8 mouse cellular contexts compared by ENCODE assay signal in the genomic region with DNA sequence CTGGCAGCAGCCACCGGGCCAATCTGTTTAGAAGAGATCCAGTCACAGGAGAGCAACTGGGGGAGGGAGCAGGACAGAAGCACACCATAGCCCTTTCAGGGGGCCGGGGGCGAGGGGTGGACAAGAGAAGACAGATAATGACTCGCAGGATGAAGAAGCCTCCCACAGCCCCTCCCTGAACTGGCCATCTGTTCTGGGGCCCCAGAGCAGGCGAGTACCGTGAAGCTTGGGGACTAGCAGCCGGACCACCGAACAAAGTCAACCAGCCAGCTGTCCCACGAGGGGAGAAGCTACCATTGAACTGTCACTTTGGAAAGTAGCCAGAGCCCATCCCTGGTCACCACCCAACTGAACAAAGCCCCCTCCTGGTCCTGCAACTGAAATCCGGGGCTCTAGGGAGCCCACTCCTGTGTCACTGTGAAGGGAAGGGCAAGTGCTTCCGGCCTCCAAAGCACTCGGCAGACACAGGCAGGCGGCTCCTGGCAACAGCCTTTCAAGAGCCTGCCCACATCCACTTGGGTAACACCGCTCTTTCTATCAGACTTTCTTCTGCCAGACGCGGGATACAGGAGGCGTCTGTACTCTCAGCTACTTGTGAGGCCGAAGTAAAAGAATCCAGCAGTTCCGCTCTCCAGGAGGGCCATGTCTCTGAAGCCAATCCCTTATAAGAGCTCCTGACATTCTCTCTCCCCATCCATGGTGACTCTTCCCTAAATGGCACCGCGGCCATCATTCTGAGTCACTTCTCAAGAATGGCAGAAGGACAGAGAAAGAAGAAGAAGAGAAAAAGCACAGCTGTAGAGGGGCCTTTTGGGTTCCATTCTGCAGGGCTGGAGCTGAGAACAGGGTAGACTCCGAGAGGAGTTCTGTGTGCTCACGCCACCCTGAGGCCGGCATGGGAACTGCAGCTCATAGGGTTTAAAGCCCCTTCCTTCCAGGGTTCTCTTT. TPM values are rescaled to one million over a fixed set of nuclear protein-coding genes. Genes with fewer than 3 reads are reported as not detected.
DNase-seq lines count a peak whose midpoint lies in the region; ATAC-seq and TF ChIP-seq lines count a peak whose summit lies in the region.

No protein-coding gene starts in this region.

- TF ChIP-seq CTCF in cerebellum, adult 2 months (IDR thresholded peaks at IDR 0.05; ENCODE audit: borderline replicate concordance, insufficient read depth, low read depth, low read length) = peak; percentile 67
- peak; percentile 62; the same call in 1 of the 2 replicates for TF ChIP-seq CTCF in small intestine, adult 2 months (IDR thresholded peaks at IDR 0.05; ENCODE audit: extremely low read depth, insufficient read length, insufficient replicate concordance, low read depth, low read length)

- intact Hi-C loops in left cerebral cortex, postnatal 25 days (cut with DNase I) = loop anchor here (2.0 to 5.0 kb wide), 5 partner anchors 47 to 435 kb away; no protein-coding TSS in a partner anchor

- no peaks in the 10 kb centered on the region for H3K4me1 ChIP-seq in cerebellum, adult 2 months (ENCODE audit: control insufficient read depth, insufficient read depth, low read length)
- H3K4me1 ChIP-seq in forebrain, embryonic 14.5 days (ENCODE audit: control insufficient read depth, insufficient read depth, low read length) = 0 out of 2 replicates have a peak, but pooled peaks cover 8% of the 10 kb centered on the region
- peaks cover 9% of the 10 kb centered on the region for H3K4me1 ChIP-seq in hindbrain, embryonic 15.5 days (replicated peaks)
- H3K4me1 ChIP-seq in small intestine, adult 2 months (ENCODE audit: control insufficient read depth, insufficient read depth, insufficient read length, low read length) = no peaks in the 10 kb centered on the region

- TF ChIP-seq POLR2A in cerebellum, adult 2 months (IDR thresholded peaks at IDR 0.05; ENCODE audit: borderline replicate concordance, insufficient read depth, low read length) = no peak
- TF ChIP-seq POLR2A in small intestine, adult 2 months (IDR thresholded peaks at IDR 0.05; ENCODE audit: low read depth, low read length) = no peak

- no peaks in the 10 kb centered on the region for H3K36me3 ChIP-seq in forebrain, embryonic 14.5 days (ENCODE audit: control insufficient read depth, insufficient read depth, low read length)
- H3K36me3 ChIP-seq in hindbrain, embryonic 15.5 days = no peaks in the 10 kb centered on the region
- no peaks in the 10 kb centered on the region for H3K36me3 ChIP-seq in small intestine, adult 2 months (ENCODE audit: control insufficient read depth, insufficient read depth, low read length)

- no peak overlapping the region for H3K4me2 ChIP-seq in forebrain, embryonic 14.5 days (ENCODE audit: low read length)
- H3K4me2 ChIP-seq in hindbrain, embryonic 15.5 days = peak overlapping the region; percentile 30

- no peak overlapping the region; the same call in 1 of the 2 replicates for H3K9ac ChIP-seq in forebrain, embryonic 14.5 days (ENCODE audit: low read length)
- 0 out of 2 replicates have a peak overlapping the region, but pooled peaks have one; percentile 16 for H3K9ac ChIP-seq in hindbrain, embryonic 15.5 days

- H3K9me3 ChIP-seq in forebrain, embryonic 14.5 days (replicated peaks; ENCODE audit: control insufficient read depth, low read length) = no peaks in the 10 kb centered on the region
- no peaks in the 10 kb centered on the region for H3K9me3 ChIP-seq in hindbrain, embryonic 15.5 days

- H3K27me3 ChIP-seq in cerebellum, adult 2 months (ENCODE audit: control insufficient read depth, insufficient read depth, low read length) = no peaks in the 10 kb centered on the region
- H3K27me3 ChIP-seq in forebrain, embryonic 14.5 days (replicated peaks; ENCODE audit: control insufficient read depth, insufficient read depth, low read length) = 0 out of 2 replicates have a peak, but pooled peaks cover 2% of the 10 kb centered on the region
- H3K27me3 ChIP-seq in hindbrain, embryonic 15.5 days = no peaks in the 10 kb centered on the region
- H3K27me3 ChIP-seq in small intestine, adult 2 months (ENCODE audit: control insufficient read depth, insufficient read depth, low read length) = no peaks in the 10 kb centered on the region; the same call in 1 of the 2 replicates

- peak; percentile 79 for ATAC-seq in forebrain, embryonic 14.5 days
- peak; percentile 89 for ATAC-seq in hindbrain, embryonic 15.5 days (ENCODE audit: low FRiP score, low read depth)
- peak; percentile 84 for ATAC-seq in megakaryocyte-erythroid progenitor cell, adult 5-6 weeks (replicated peaks; ENCODE audit: low FRiP score, low TSS enrichment, poor library complexity, severe bottlenecking)

- peak; percentile 25 to 41 for DNase-seq in cerebellum, adult 2 months
- no peak for DNase-seq in cerebellum, adult 9-10 months
- peak; percentile 67 for DNase-seq in adrenal gland, postnatal 25 days
- DNase-seq in forebrain, embryonic 14.5 days (ENCODE audit: low spot score) = peak; percentile 72
- peak; percentile 53 to 73 for DNase-seq in left cerebral cortex, postnatal 25 days (ENCODE audit: low spot score in 2 of 2)

- H3K4me3 ChIP-seq in cerebellum, adult 2 months (replicated peaks; ENCODE audit: insufficient read depth, low read depth, low read length) = no peak overlapping the region
- no peak overlapping the region for H3K4me3 ChIP-seq in forebrain, embryonic 14.5 days (ENCODE audit: low read depth, low read length)
- no peak overlapping the region for H3K4me3 ChIP-seq in hindbrain, embryonic 15.5 days
- no peak overlapping the region for H3K4me3 ChIP-seq in small intestine, adult 2 months (ENCODE audit: low read depth, low read length)

- WGBS in cerebellum, adult 2 months = 25% methylated on average over 24 of the region's 24 CpGs
- 27% methylated on average over 24 of the region's 24 CpGs for WGBS in forebrain, embryonic 14.5 days
- WGBS in hindbrain, embryonic 15.5 days = 11% methylated on average over 24 of the region's 24 CpGs
- 50% methylated on average over 24 of the region's 24 CpGs for WGBS in small intestine, adult 2 months

- no peak overlapping the region for H3K27ac ChIP-seq in cerebellum, adult 2 months (ENCODE audit: insufficient read depth, low read length)
- H3K27ac ChIP-seq in forebrain, embryonic 14.5 days (ENCODE audit: low read depth, low read length) = peak overlapping the region; percentile 76
- H3K27ac ChIP-seq in hindbrain, embryonic 15.5 days (replicated peaks) = peak overlapping the region; percentile 81
- no peak overlapping the region for H3K27ac ChIP-seq in small intestine, adult 2 months (ENCODE audit: insufficient read depth, low read depth, low read length)

RNA-seq across cellular contexts. Expression of gene Sstr2, which starts 7.2 kb away (rescaled TPM):
- polyA plus RNA-seq in cerebellum, adult 2 months (2012; rRNA removed) = 3.3 and 4.0 TPM in 2 replicates
- total RNA-seq in adrenal gland, postnatal 25 days (2021) = 0.85 and 2.6 TPM in 2 replicates
- polyA plus RNA-seq in forebrain, embryonic 14.5 days (2014; fragmentation: Nextera tagmentation; extraction: Ambion mirVana) = 71.9 and 75.2 TPM in 2 replicates
- polyA plus RNA-seq in hindbrain, embryonic 15.5 days (2015; fragmentation: Nextera tagmentation; extraction: Ambion mirVana) = 26.8 and 28.1 TPM in 2 replicates
- total RNA-seq in left cerebral cortex, postnatal 25 days (2021) = 10 to 100 TPM; 30.1 to 34.4 TPM
- total RNA-seq in megakaryocyte-erythroid progenitor cell, adult 5-6 weeks (2014; fragmentation: Nextera tagmentation) = not detected in 2 replicates
- total RNA-seq in megakaryocyte-erythroid progenitor cell, adult 5-6 weeks (2017) = 0.15 TPM in 1 of 2 replicates, not detected in the other
- polyA plus RNA-seq in small intestine, adult 2 months (2012; rRNA removed) = 0.23 and 2.2 TPM in 2 replicates

RNA-seq across cellular contexts. Expression of gene Cog1, which starts 37.0 kb away (rescaled TPM):
- 84.0 and 87.5 TPM in 2 replicates for polyA plus RNA-seq in cerebellum, adult 2 months (2012; rRNA removed)
- 47.7 and 56.8 TPM in 2 replicates for total RNA-seq in adrenal gland, postnatal 25 days (2021)
- 28.8 and 33.9 TPM in 2 replicates for polyA plus RNA-seq in forebrain, embryonic 14.5 days (2014; fragmentation: Nextera tagmentation; extraction: Ambion mirVana)
- 39.4 and 42.6 TPM in 2 replicates for polyA plus RNA-seq in hindbrain, embryonic 15.5 days (2015; fragmentation: Nextera tagmentation; extraction: Ambion mirVana)
- total RNA-seq in left cerebral cortex, postnatal 25 days (2021) = 10 to 100 TPM; 43.7 to 44.0 TPM
- 37.2 and 51.6 TPM in 2 replicates for total RNA-seq in megakaryocyte-erythroid progenitor cell, adult 5-6 weeks (2014; fragmentation: Nextera tagmentation)
- 23.9 and 26.2 TPM in 2 replicates for total RNA-seq in megakaryocyte-erythroid progenitor cell, adult 5-6 weeks (2017)
- polyA plus RNA-seq in small intestine, adult 2 months (2012; rRNA removed) = 30.2 and 50.2 TPM in 2 replicates

RNA-seq across cellular contexts. Expression of gene Slc39a11, which starts 37.9 kb away (rescaled TPM):
- polyA plus RNA-seq in cerebellum, adult 2 months (2012; rRNA removed) = 13.0 and 14.1 TPM in 2 replicates
- 19.8 and 26.3 TPM in 2 replicates for total RNA-seq in adrenal gland, postnatal 25 days (2021)
- polyA plus RNA-seq in forebrain, embryonic 14.5 days (2014; fragmentation: Nextera tagmentation; extraction: Ambion mirVana) = 29.5 and 32.4 TPM in 2 replicates
- polyA plus RNA-seq in hindbrain, embryonic 15.5 days (2015; fragmentation: Nextera tagmentation; extraction: Ambion mirVana) = 34.2 and 35.0 TPM in 2 replicates
- 10 to 100 TPM; 11.4 to 13.9 TPM for total RNA-seq in left cerebral cortex, postnatal 25 days (2021)
- 12.4 and 19.1 TPM in 2 replicates for total RNA-seq in megakaryocyte-erythroid progenitor cell, adult 5-6 weeks (2014; fragmentation: Nextera tagmentation)
- 14.9 and 17.7 TPM in 2 replicates for total RNA-seq in megakaryocyte-erythroid progenitor cell, adult 5-6 weeks (2017)
- polyA plus RNA-seq in small intestine, adult 2 months (2012; rRNA removed) = 30.5 and 32.4 TPM in 2 replicates

Comparison
In these comparisons a context has a peak if more than half of its experiments do, and no peak if none do; other contexts are left out.
1. H3K27ac ChIP-seq: peak in forebrain, embryonic 14.5 days (single experiment) and hindbrain, embryonic 15.5 days (single experiment); none in cerebellum, adult 2 months (single experiment) and small intestine, adult 2 months (single experiment).
2. Peak in every context shown above with its lines, with median percentiles within 50 percentile points of each other: ATAC-seq.